Mouse (Mus musculus): ENCODE data around the gene Epas1.

Epas1 gene

GRCm38 (mm10) chr17:86829383-86830175 is 76.1 kb downstream of the Epas1 start:
- DNase-seq (ENCODE audit: low spot score) = no peak

- no peak for DNase-seq (ENCODE audit: low spot score)
Measured at GRCm38 (mm10) chr17:86830893-86831292, 77.4 kb downstream of the Epas1 start.

GRCm38 (mm10) chr17:86832562-86833327 is 79.2 kb downstream of the Epas1 start:
- DNase-seq (ENCODE audit: low spot score) = no peak

DNA sequence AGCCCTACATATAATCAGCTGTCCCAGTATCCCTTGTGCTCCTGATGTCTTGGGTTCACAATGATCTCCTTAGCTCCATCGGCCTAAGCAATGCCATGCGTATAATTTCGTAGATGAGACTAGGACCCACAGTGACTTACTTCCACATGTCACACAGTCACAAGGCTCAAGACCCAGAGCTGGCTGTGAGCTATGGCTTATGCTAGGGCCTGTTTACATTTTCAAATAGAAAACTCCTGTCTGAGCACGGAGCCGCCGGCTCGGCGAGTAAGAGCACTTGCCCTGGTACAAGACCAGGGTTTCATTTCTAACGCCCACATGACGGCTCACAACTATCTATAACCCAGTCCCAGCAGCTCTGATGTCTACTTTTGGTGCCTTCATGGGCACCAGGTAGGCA is 80.4 kb downstream of the Epas1 start:
- DNase-seq (ENCODE audit: low spot score) = no peak

DNA sequence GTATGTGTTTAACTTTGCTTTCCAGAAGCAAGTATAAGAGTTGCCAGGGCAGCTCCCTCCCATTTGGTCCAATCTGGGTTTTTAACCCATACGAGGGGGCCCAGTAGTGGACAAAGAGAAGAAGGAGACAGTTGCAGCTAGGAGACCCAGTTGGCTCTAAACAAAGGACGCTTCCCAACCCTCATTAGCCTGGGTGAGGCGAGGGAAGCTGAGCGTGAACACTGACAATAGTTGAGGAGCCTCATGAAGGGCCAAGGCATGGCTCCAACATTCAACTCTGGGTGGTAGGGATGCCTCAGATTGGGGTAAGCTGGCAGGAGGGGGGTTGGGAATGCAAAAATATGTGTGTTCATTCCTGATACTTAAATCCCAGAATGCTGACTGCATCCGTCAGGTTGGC is 85.8 kb downstream of the Epas1 start:
- DNase-seq (ENCODE audit: low spot score) = no peak

GRCm38 (mm10) chr17:86850700-86851337 is 97.3 kb downstream of the Epas1 start:
- DNase-seq (ENCODE audit: low spot score) = no peak

DNA sequence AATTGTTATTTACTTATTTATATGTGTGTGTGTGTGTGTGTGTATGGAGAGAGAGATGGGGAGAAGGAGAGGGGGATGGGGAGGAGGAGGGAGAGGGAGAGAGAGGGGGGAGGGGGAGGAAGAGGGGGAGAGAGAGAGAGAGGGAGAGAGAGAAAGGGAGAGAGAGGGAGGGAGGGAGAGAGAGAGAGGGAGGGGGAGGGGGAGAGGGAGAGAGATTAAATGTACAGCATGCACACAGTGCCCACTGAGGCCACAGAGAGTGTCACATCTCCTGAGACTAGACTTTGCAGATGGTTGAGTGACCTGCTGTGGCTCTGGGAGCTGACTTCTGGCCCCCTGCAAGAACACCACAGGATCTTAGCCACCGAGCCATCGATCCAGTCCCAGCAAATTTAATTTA is 98.3 kb downstream of the Epas1 start:
- DNase-seq (ENCODE audit: low spot score) = no peak

- no peak for DNase-seq (ENCODE audit: low spot score)
Measured at GRCm38 (mm10) chr17:86852591-86853031, 99.1 kb downstream of the Epas1 start.

DNA sequence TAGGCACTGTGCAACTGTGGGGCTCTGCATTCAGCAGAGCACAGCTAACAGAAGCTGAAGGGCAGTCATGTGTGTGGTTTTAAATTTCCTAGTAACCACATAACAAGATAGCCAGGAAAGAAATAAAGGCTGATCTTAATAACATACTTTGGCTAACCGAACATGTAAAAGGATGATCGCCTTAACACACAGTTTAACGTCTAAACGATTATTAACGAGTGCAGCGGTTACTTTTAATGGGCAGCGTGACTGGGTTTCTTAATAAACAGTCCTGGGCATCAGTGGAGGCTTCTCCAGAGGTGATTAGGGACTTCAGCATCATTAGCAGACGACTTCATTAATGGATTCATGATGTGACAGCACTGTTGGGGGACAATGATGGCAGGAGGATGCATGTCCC is 117.1 kb downstream of the Epas1 start:
- no peak for DNase-seq (ENCODE audit: low spot score)

DNA sequence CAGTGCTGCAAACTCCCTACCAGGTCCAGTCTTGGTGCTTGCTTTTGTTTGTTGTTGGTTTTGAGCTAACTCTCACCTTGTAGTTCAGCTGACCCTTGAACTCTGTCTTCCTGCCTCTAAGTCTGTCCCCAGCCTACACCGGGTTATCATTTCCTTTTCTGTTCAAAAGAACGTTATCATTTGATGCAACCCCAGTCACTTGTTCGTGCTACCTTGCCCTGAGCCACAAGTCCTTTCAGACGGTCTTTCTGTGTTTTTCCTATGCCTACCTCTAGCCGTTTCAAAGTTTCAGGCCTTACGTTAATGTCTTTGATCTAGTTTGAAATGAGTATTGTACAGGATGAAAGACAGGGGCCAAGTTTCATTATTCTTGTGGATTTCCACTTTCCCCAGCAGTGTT is 119.1 kb downstream of the Epas1 start:
- no peak for DNase-seq (ENCODE audit: low spot score)

DNA sequence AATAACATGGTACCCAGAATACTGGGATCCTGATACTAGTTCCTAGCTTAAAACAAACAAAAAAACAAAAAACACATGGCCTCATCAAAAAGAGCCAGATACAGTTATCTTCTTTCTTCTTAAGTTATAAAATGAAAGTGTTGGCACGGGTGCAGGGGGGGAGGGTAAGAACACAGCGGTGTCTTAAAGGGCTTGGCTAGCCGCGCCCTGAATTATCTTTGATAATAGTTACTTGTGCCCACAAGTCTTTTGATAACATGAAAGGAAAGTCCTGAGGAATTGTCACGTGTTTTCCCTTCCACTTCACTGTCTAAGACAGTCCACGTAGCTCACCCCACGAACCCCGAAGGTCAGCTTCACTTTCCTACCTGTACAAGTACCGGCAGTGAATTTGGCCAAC is 123.4 kb downstream of the Epas1 start:
- DNase-seq (ENCODE audit: low spot score) = no peak

DNA sequence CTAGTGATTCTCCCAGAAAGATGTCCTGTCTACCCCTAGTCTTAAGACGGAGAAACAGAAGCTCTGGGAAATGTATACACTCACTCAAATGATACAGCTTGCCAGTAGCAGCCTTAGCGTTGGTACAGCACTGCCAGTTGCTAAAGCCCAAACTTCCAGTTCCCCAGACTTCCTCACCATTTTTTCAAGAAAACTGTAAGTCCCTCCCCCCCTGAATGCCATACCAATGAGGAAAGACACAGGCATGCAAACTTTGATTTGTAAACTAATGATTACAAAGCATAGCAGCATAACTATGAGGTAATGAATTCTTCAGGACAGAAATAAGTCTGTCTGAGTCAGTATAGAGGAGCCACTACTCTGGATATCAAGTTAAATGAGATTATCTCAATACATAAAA is 124.2 kb downstream of the Epas1 start:
- no peak for DNase-seq (ENCODE audit: low spot score)

DNA sequence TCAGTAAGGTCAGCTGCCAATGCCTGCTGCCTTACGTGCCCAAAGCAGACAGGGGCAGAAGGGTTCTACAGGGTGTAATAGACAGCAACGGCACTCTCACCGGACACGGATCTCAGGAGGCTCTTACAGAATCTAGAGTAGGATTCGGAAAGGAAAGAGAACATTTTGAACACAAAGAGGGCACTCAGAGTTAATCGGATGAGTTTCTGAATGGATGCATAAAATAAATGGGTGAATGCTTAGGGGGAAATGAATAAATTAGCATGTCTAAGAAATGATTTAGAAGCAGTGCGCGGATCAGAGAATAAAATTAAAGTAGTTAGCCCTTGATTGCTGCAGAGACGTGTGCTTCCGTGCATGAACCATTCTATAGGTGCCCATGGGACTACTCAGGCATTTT is 126.6 kb downstream of the Epas1 start:
- DNase-seq (ENCODE audit: low spot score) = no peak

- DNase-seq (ENCODE audit: low spot score) = no peak
Measured at GRCm38 (mm10) chr17:86880461-86881044, 127.1 kb downstream of the Epas1 start.
